Mouse (Mus musculus): ENCODE results near the gene Clec16a. TPM values are rescaled to one million over a fixed set of nuclear protein-coding genes. Genes with fewer than 3 reads are reported as not detected.

Clec16a gene
- polyA plus RNA-seq, 2 experiments: 2.7 to 10.0 TPM

GRCm38 (mm10) chr16:10694414-10694851, 149.3 kb downstream of the Clec16a start:
- H3K4me2 ChIP-seq (ENCODE audit: low read depth): no peak overlapping the region
- TF ChIP-seq EP300 (IDR thresholded peaks at IDR 0.05; ENCODE audit: low read depth) (no peak), CTCF (IDR thresholded peaks at IDR 0.05; ENCODE audit: low read depth) (no peak)
- no peak for DNase-seq (ENCODE audit: low read depth in 3 of 3, low spot score in 3 of 3)

GRCm38 (mm10) chr16:10697861-10698659, 152.9 kb downstream of the Clec16a start:
- Histone ChIP-seq H3K4me1 (replicated peaks; ENCODE audit: control insufficient read depth in 2 of 2, insufficient read depth in 2 of 2, low read length in 1 of 2) (peaks cover 0 to 14% of the 10 kb centered on the region in 2 experiments; a peak in 2 of 4 replicates), H3K27me3 (ENCODE audit: control insufficient read depth, insufficient read depth, low read length) (no peaks in the 10 kb centered on the region), H3K4me2 (ENCODE audit: low read depth) (no peak overlapping the region), H3K9ac (replicated peaks) (no peak overlapping the region), H3K4me3 (ENCODE audit: insufficient read depth in 1 of 2, low read depth in 2 of 2, low read length in 2 of 2) (no peak overlapping the region), H3K9me3 (ENCODE audit: control insufficient read depth, low read length) (no peaks in the 10 kb centered on the region), H3K36me3 (replicated peaks; ENCODE audit: control insufficient read depth, insufficient read depth, low read depth) (no peaks in the 10 kb centered on the region), H3K27ac (no peak overlapping the region)
- 60% methylated on average over 6 of the region's 6 CpGs for WGBS (ENCODE audit: insufficient replicate concordance)
- ATAC-seq (ENCODE audit: insufficient read depth): no peak
- no peak for DNase-seq (ENCODE audit: low read depth in 3 of 3, low spot score in 3 of 3)
- TF ChIP-seq CTCF (IDR thresholded peaks at IDR 0.05; ENCODE audit: low read depth) (no peak), EP300 (IDR thresholded peaks at IDR 0.05; ENCODE audit: low read depth) (no peak)

More at GRCm38 (mm10) chr16:10694414-10694851, 149.3 kb downstream of the Clec16a start:
- peaks cover 10 to 23% of the 10 kb centered on the region in 2 experiments; a peak in 3 of 4 replicates for H3K4me1 ChIP-seq (replicated peaks; ENCODE audit: control insufficient read depth in 2 of 2, insufficient read depth in 2 of 2, low read length in 1 of 2)
- no peaks in the 10 kb centered on the region for H3K36me3 ChIP-seq (replicated peaks; ENCODE audit: control insufficient read depth, insufficient read depth, low read depth)
- no peak overlapping the region for H3K4me3 ChIP-seq (ENCODE audit: insufficient read depth in 1 of 2, low read depth in 2 of 2, low read length in 2 of 2)
- H3K9ac ChIP-seq (replicated peaks): no peak overlapping the region
- no peak overlapping the region for H3K27ac ChIP-seq
- WGBS (ENCODE audit: insufficient replicate concordance): 59% methylated on average over 11 of the region's 11 CpGs
- no peak for ATAC-seq (ENCODE audit: insufficient read depth)
- no peaks in the 10 kb centered on the region for H3K9me3 ChIP-seq (ENCODE audit: control insufficient read depth, low read length)
- H3K27me3 ChIP-seq (ENCODE audit: control insufficient read depth, insufficient read depth, low read length): no peaks in the 10 kb centered on the region

- Histone ChIP-seq H3K36me3 (replicated peaks; ENCODE audit: control insufficient read depth, insufficient read depth, low read depth) (no peaks in the 10 kb centered on the region), H3K27ac (no peak overlapping the region), H3K4me1 (replicated peaks; ENCODE audit: control insufficient read depth in 2 of 2, insufficient read depth in 2 of 2, low read length in 1 of 2) (peaks cover 0 to 12% of the 10 kb centered on the region in 2 experiments; a peak in 2 of 4 replicates), H3K9ac (replicated peaks) (no peak overlapping the region), H3K9me3 (ENCODE audit: control insufficient read depth, low read length) (no peaks in the 10 kb centered on the region), H3K4me3 (ENCODE audit: insufficient read depth in 1 of 2, low read depth in 2 of 2, low read length in 2 of 2) (no peak overlapping the region), H3K4me2 (ENCODE audit: low read depth) (no peak overlapping the region), H3K27me3 (ENCODE audit: control insufficient read depth, insufficient read depth, low read length) (no peaks in the 10 kb centered on the region)
- TF ChIP-seq CTCF (IDR thresholded peaks at IDR 0.05; ENCODE audit: low read depth) (no peak), EP300 (IDR thresholded peaks at IDR 0.05; ENCODE audit: low read depth) (no peak)
- ATAC-seq (ENCODE audit: insufficient read depth) (no peak), DNase-seq (ENCODE audit: low read depth in 3 of 3, low spot score in 3 of 3) (no peak)
- 57% methylated on average over 3 of the region's 3 CpGs for WGBS (ENCODE audit: insufficient replicate concordance)
Observed at GRCm38 (mm10) chr16:10699316-10699715, 154.2 kb downstream of the Clec16a start.

GRCm38 (mm10) chr16:10700160-10700559, 155.0 kb downstream of the Clec16a start:
- H3K27ac ChIP-seq: no peak overlapping the region
- no peak overlapping the region for H3K4me3 ChIP-seq (ENCODE audit: insufficient read depth in 1 of 2, low read depth in 2 of 2, low read length in 2 of 2)
- DNase-seq (ENCODE audit: low read depth in 3 of 3, low spot score in 3 of 3) (no peak), ATAC-seq (ENCODE audit: insufficient read depth) (no peak)
- TF ChIP-seq EP300 (IDR thresholded peaks at IDR 0.05; ENCODE audit: low read depth) (no peak), CTCF (IDR thresholded peaks at IDR 0.05; ENCODE audit: low read depth) (no peak)
- H3K9ac ChIP-seq (replicated peaks): no peak overlapping the region
- peaks cover 0 to 8% of the 10 kb centered on the region in 2 experiments; a peak in 1 of 4 replicates for H3K4me1 ChIP-seq (replicated peaks; ENCODE audit: control insufficient read depth in 2 of 2, insufficient read depth in 2 of 2, low read length in 1 of 2)
- 64% methylated on average over 2 of the region's 2 CpGs for WGBS (ENCODE audit: insufficient replicate concordance)
- no peaks in the 10 kb centered on the region for H3K27me3 ChIP-seq (ENCODE audit: control insufficient read depth, insufficient read depth, low read length)
- H3K4me2 ChIP-seq (ENCODE audit: low read depth): no peak overlapping the region
- no peaks in the 10 kb centered on the region for H3K9me3 ChIP-seq (ENCODE audit: control insufficient read depth, low read length)
- no peaks in the 10 kb centered on the region for H3K36me3 ChIP-seq (replicated peaks; ENCODE audit: control insufficient read depth, insufficient read depth, low read depth)

GRCm38 (mm10) chr16:10702399-10702798, 157.3 kb downstream of the Clec16a start:
- DNase-seq (ENCODE audit: low read depth in 3 of 3, low spot score in 3 of 3): no peak
- WGBS (ENCODE audit: insufficient replicate concordance): 48% methylated on average over 2 of the region's 2 CpGs
- ATAC-seq (ENCODE audit: insufficient read depth): no peak

More at GRCm38 (mm10) chr16:10702399-10702798, 157.3 kb downstream of the Clec16a start:
- H3K4me3 ChIP-seq (ENCODE audit: insufficient read depth in 1 of 2, low read depth in 2 of 2, low read length in 2 of 2): no peak overlapping the region
- no peak overlapping the region for H3K9ac ChIP-seq (replicated peaks)
- H3K36me3 ChIP-seq (replicated peaks; ENCODE audit: control insufficient read depth, insufficient read depth, low read depth): no peaks in the 10 kb centered on the region
- no peak overlapping the region for H3K4me2 ChIP-seq (ENCODE audit: low read depth)
- no peaks in the 10 kb centered on the region for H3K27me3 ChIP-seq (ENCODE audit: control insufficient read depth, insufficient read depth, low read length)
- no peak overlapping the region for H3K27ac ChIP-seq
- no peak for TF ChIP-seq EP300 (IDR thresholded peaks at IDR 0.05; ENCODE audit: low read depth)
- TF ChIP-seq CTCF (IDR thresholded peaks at IDR 0.05; ENCODE audit: low read depth): no peak
- peaks cover 0 to 8% of the 10 kb centered on the region in 2 experiments; a peak in 1 of 4 replicates for H3K4me1 ChIP-seq (replicated peaks; ENCODE audit: control insufficient read depth in 2 of 2, insufficient read depth in 2 of 2, low read length in 1 of 2)
- H3K9me3 ChIP-seq (ENCODE audit: control insufficient read depth, low read length): no peaks in the 10 kb centered on the region

Measured in liver, embryonic 14.5 days (tissue).